Mouse (Mus musculus) brown adipose tissue, adult 24 weeks (tissue): Measurements from ENCODE around the gene Gjd3. TPM values are rescaled to one million over a fixed set of nuclear protein-coding genes. Genes with fewer than 3 reads are reported as not detected.
A peak's percentile ranks its signal among the peaks of the same experiment; 100 is the strongest.

Source experiments
- H3K27ac ChIP-seq: fragments of 200-500 bp; replicated peaks from 2 replicates; pipeline ENCODE4 v1.5.1; 2012; ENCODE audit warnings: low read depth, mild to moderate bottlenecking, low read length
- H3K4me1 ChIP-seq: fragments of 200-500 bp; 2 replicates; pipeline ENCODE4 v1.6.1; 2012; ENCODE audit warnings: low read length, mixed read lengths; ENCODE audit not compliant: control insufficient read depth, insufficient read depth, insufficient read length
- H3K4me3 ChIP-seq: fragments of 200-500 bp; 2 replicates; pipeline ENCODE4 v1.5.1; 2012; ENCODE audit warnings: low read depth, mild to moderate bottlenecking, low read length, moderate library complexity; ENCODE audit not compliant: insufficient read depth
- polyA plus RNA-seq: library from polyadenylated mRNA; stranded (reverse); fragments of >200 nt; gene quantifications from 2 replicates; pipeline ENCODE4 v1.2.4, GENCODE M21; 2012; ENCODE audit not compliant: missing spikeins, insufficient read depth, insufficient read length

Gene Gjd3
- polyA plus RNA-seq, 1 experiment, result not detected

DNA sequence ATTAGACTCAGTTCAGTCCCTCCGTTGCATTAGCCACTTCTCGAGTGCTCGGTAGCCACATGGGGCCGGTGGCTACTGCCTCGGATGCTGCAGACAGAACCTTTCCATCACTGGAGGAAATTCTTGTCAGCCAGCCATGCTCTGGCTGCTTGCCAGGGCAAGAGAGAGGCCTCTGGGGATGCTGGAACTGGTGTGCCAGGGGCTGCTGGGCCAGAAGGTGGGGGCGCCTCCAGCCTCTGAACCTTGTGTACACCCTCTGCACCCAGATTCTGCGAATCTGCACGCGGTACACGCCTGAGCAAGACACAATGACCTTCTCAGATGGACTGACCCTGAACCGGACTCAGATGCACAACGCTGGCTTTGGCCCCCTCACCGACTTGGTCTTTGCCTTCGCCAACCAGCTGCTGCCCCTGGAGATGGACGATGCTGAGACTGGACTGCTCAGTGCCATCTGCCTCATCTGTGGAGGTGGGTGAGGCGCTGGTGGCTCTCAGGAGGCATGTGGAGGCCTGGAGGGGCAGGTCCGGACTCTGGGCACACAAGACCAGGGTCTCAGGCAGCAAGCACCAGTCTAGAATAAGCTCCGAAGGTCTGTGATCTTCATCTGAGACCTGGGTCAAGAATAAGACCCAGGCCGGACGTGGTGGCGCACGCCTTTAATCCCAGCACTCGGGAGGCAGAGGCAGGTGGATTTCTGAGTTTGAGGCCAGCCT lies 11.3 kb downstream of the Gjd3 start:
- no peak overlapping the region for H3K4me3 ChIP-seq
- no peak overlapping the region for H3K27ac ChIP-seq
- H3K4me1 ChIP-seq, result peaks cover 13% of the 10 kb centered on the region

DNA sequence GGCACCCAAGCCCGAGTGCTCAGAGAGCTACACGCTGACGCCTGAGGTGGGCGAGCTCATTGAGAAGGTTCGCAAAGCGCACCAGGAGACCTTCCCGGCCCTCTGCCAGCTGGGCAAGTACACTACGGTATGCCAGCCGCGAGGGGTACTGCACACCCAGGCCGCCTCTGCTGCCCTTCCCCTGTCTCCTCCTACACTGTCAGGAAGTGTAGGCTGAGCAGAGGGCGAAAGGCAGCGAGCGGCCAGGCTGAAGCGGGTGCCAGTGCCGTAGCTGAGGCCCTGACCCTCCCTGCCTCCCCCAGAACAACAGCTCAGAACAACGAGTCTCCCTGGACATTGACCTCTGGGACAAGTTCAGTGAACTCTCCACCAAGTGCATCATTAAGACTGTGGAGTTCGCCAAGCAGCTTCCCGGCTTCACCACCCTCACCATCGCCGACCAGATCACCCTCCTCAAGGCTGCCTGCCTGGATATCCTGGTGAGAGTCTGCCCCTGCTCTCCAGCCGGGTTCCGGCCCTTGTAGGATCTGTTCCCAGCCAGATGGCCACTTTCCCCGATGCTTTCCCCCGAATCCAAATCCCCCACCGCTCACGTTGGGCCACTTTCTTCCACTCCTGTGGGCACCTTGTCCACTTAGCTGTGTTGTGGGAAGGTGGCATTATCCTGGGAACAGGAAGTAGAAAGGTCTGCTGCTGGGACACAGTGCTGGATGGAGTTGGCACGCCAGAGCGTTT lies 12.5 kb downstream of the Gjd3 start:
- H3K4me3 ChIP-seq, result no peak overlapping the region
- no peak overlapping the region for H3K27ac ChIP-seq
- H3K4me1 ChIP-seq, result peaks cover 21% of the 10 kb centered on the region

DNA sequence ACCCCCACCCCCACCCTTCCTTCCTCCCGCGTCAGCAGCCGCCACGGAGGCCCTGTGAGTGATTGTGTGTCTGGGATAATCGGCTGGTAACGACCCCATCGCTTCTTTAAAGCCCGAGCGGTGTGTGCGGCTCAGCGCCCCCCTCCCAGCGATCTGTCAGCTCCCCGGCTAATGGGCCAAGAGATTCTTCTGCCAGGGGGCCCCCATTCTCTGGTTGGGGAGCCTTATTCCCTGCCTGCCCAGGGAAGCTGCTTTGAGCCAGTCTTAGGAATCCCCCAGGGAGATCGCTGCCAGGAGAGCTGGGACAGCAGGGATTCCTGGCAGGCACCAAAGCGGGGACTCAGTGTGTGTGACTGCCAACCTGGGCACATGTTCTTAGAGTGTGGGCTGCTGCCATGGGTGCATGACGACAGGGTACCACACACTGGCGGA lies 13.3 kb downstream of the Gjd3 start:
- no peak overlapping the region for H3K27ac ChIP-seq
- peaks cover 29% of the 10 kb centered on the region for H3K4me1 ChIP-seq
- no peak overlapping the region for H3K4me3 ChIP-seq

- Histone ChIP-seq H3K4me1 (peaks cover 34% of the 10 kb centered on the region), H3K4me3 (no peak overlapping the region), H3K27ac (no peak overlapping the region)
These were observed 13.9 kb downstream of the Gjd3 start for GRCm38 (mm10) chr11:98968716-98969495.

- no peak overlapping the region for H3K4me3 ChIP-seq
- H3K27ac ChIP-seq, result no peak overlapping the region
- peaks cover 37% of the 10 kb centered on the region for H3K4me1 ChIP-seq
These were observed 14.7 kb downstream of the Gjd3 start for GRCm38 (mm10) chr11:98968079-98968478.

- H3K4me1 ChIP-seq, result peaks cover 44% of the 10 kb centered on the region
- H3K27ac ChIP-seq, result no peak overlapping the region
- no peak overlapping the region for H3K4me3 ChIP-seq
These were observed 16.2 kb downstream of the Gjd3 start for GRCm38 (mm10) chr11:98966499-98967141.

- no peak overlapping the region for H3K4me3 ChIP-seq
- peaks cover 42% of the 10 kb centered on the region for H3K4me1 ChIP-seq
These were observed 17.3 kb downstream of the Gjd3 start for GRCm38 (mm10) chr11:98965416-98966077.

GRCm38 (mm10) chr11:98964616-98965415 lies 18.0 kb downstream of the Gjd3 start:
- Histone ChIP-seq H3K4me1 (peaks cover 42% of the 10 kb centered on the region), H3K4me3 (no peak overlapping the region), H3K27ac (no peak overlapping the region; the same call in 1 of the 2 replicates)

More at GRCm38 (mm10) chr11:98965416-98966077, 17.3 kb downstream of the Gjd3 start:
- H3K27ac ChIP-seq, result no peak overlapping the region

- peaks cover 38% of the 10 kb centered on the region for H3K4me1 ChIP-seq
- peak overlapping the region; percentile 25 for H3K27ac ChIP-seq
- peak overlapping the region; percentile 78 for H3K4me3 ChIP-seq
These were observed 18.6 kb downstream of the Gjd3 start for GRCm38 (mm10) chr11:98964201-98964615.

DNA sequence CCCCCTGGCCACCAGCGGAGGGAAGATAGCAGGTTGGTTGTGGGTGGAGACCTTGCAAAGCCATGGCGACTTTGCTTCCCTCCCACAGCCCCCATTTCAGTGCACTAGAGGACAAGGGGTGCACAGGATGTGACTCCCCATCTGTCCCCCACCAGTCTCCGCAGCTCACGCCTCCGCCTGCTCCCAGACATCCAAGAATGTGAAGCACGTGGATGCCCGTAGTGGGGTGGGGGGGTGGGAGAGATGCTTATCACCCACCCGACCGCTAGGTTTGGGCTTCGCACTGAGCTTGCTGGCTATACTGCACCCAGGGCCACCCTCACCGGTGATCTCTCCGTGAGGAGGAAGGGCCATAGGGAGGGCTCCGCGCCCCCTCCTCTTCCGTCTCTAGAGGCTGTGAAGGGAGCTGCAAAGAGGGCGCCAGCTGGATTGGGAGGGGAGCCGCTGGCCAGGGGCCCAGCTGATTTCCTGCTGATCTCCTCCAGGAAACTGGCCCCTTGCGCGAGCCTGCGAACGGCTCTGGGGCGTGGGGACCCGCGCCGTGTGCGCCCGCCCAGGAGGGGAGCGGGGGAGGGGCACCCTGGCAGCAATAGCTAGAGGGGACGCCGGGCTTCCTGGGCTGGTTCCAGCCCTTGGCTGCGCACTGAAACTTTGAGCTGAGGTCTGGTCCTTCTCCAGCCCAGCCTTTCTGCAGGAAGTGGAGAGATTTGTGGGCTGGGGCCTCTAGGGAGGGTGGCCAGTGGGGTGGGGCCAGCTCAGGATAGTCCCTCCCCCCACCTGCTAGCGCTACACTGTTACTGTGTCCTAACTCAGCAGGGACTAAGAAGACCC lies 19.4 kb downstream of the Gjd3 start:
- Histone ChIP-seq H3K4me1 (peaks cover 38% of the 10 kb centered on the region), H3K4me3 (peak overlapping the region; percentile 78), H3K27ac (peak overlapping the region; percentile 76)

GRCm38 (mm10) chr11:98962421-98963095 lies 20.3 kb downstream of the Gjd3 start:
- peak overlapping the region; percentile 78 for H3K4me3 ChIP-seq
- peak overlapping the region; percentile 76 for H3K27ac ChIP-seq
- peaks cover 38% of the 10 kb centered on the region for H3K4me1 ChIP-seq

DNA sequence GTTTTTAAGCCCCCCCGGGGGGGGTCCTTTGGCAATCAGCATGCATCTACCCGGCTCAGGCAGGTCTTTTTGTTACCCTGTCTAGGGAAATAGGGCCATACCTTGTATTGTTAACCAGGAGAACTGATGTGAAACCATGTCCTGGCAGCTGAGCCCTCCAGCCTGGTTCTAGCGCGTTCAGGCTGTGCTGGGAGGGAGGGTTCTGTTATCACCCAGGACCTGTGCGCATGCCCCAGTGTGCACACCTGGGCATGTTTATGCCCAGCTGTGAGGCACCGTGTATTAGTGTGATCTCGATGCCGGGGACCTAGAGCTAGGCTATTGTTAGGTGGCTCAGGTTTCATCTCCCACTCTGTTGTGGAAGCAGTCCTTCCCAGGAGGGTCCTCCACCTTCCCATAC lies 21.1 kb downstream of the Gjd3 start:
- H3K4me1 ChIP-seq, result peaks cover 33% of the 10 kb centered on the region
- H3K4me3 ChIP-seq, result peak overlapping the region; percentile 78
- H3K27ac ChIP-seq, result peak overlapping the region; percentile 70; the same call in 1 of the 2 replicates
